Mouse (Mus musculus) testis, adult 2 months (tissue): Measurements from ENCODE around the gene Smyd5.

Source experiments
- CTCF ChIP-seq: fragments of 200-500 bp; IDR thresholded peaks from 2 replicates; pipeline ENCODE4 v1.5.1; 2012; ENCODE audit warnings: low read depth, mild to moderate bottlenecking, inconsistent platforms, low read length, moderate library complexity; ENCODE audit not compliant: control insufficient read depth, insufficient read depth, insufficient replicate concordance
- POLR2A ChIP-seq: fragments of 200-500 bp; IDR thresholded peaks from 2 replicates; pipeline ENCODE4 v1.6.1; 2012; ENCODE audit warnings: low read depth, mild to moderate bottlenecking, inconsistent platforms, low read length, moderate library complexity; ENCODE audit not compliant: control insufficient read depth

GRCm38 (mm10) chr6:85423836-85424379 is 7.9 kb upstream of the Smyd5 start, which contains the start of gene Noto:
- TF ChIP-seq CTCF (no peak), POLR2A (no peak)
